Mouse (Mus musculus) megakaryocyte, adult 5-6 weeks (primary cell): Measurements from ENCODE around the gene Brd2. TPM values are rescaled to one million over a fixed set of nuclear protein-coding genes. Genes with fewer than 3 reads are reported as not detected.

Experiments used
- ATAC-seq: 2 replicates; pipeline ENCODE4 v1.8.0; 2016; ENCODE audit warnings: mild to moderate bottlenecking, inconsistent platforms; ENCODE audit not compliant: poor library complexity, severe bottlenecking
- total RNA-seq, 2 experiments: library from RNA; stranded (forward) in 1 of 2; stranded (reverse) in 1 of 2; fragments of 153-499, 151-499 nt in 1 of 2; fragments of 221-1000, 200-1000 nt in 1 of 2; gene quantifications; 2 replicates each; pipeline versions ENCODE4 v1.2.3 to v1.2.4; 2015 to 2017

Gene Brd2
- total RNA-seq, 2 experiments from 2014 or later, result 286 to 287 TPM

DNA sequence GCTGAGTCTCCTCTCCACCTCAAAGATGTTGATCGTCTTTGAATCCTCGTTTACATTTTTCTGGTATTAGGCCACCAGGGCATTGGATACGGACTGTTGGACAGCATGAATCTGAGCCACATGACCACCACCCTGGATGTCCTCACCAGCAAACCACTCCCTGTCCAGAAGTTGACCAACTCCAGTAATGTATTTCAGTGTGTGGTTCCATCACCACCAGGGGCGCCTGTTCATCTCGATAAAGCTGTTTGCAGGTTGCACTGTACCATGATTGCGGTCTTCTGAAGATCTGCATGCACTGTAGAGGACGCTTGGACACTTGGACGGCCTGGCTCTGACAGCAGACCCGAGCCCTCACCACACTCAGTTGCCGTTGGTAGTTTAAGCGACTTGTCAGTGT, 10.9 kb upstream of the Brd2 start:
- no peak for ATAC-seq

DNA sequence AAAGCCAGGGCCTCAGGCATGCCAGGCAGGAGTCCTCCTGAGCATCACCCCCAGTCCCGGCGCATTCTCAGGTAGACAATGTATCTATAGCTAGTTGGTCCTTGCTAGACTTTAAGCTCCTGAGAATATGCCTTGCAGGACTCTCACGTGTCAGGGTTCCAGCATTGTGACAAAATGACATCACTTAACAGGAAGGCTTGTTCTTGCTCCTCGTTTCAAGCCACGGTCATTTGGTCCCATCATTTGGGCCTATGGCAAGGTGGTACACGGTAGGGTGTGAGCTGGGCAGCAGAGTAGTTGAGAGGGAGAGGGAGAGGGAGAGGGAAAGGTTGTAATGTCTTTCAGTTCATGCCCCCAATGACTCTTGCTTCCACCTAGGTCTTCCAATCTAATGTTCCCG, 9.5 kb upstream of the Brd2 start:
- ATAC-seq, result no peak

DNA sequence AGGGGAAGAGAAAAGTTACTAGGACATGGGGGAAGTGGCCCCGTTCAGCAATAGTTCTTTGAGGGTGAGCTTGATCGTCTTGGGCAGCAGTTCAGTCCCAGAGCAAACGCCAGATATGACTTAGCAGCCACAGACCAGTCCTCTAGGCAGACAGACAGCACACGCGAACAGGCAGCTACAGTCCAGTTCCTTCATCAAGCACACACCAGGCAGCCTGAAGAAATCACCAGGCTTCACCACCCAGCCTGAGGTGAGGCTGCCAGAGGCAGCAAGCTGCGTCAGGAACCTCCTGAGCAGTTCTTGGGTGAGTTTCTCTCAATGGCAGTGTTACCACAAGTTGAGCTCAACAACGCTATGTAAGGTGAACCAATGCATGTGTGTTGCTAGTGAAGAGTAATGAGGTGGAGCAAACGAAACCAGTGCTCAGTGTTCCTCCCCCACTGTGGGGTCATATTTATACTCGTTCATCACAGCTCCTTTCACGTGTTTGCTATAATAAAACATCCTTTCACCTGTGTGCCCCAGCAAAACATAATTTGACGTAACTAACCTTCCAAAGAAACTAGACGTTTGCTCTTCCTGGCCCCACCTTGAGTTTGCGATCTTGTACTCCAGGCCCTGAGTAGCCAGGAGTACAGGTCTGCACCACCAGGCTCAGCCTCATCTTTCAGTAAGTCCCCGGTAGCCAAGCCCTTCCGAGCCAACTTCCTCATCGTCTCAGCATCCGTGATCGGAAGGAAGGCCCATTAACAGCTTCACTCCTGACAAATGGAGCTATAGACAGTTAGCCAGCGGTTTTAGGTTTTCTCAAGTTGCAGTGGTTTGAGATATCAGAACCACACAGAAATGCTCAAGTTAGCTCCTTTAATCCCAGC, 7.9 kb upstream of the Brd2 start:
- no peak for ATAC-seq

DNA sequence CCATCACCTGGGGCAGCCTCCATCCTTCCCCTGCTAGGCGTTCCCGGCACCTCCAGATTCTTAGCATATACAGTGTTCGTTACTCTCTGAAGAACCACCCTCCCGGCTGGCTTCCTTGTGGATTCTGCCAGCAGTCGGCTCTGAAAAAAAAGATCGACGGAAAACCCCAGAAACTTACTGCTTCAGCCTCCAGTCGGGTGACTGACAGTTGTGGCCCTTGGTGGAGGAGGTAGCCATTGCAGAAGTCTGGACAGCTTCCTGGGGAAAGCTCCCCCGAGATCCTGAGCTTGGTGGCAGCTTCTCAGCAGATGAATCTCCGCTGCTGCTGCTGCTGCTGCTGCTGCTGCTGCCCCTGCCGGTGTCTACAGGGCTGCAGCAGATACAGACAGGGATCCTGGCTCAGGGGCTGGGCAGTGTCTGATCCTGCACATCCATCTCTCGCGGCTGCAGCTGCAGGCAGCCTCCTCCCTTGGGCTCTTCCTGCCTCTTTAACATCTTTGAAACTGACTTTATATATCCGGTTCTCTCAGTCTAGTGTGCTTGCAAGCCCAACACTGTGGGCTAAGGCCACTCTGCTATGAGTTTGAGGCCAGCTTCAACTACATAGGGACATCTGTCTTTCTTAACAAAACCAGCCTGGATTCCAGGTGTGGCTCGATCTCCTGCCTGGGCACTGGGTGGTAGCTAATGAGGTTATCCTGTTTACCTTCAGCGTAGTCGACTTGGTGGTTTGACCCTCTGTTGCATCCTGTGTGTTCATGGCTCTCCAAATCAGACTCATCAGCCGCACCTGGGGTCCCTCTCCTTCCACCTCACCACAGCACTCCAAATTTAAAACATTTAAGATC, 6.7 kb upstream of the Brd2 start:
- no peak for ATAC-seq

DNA sequence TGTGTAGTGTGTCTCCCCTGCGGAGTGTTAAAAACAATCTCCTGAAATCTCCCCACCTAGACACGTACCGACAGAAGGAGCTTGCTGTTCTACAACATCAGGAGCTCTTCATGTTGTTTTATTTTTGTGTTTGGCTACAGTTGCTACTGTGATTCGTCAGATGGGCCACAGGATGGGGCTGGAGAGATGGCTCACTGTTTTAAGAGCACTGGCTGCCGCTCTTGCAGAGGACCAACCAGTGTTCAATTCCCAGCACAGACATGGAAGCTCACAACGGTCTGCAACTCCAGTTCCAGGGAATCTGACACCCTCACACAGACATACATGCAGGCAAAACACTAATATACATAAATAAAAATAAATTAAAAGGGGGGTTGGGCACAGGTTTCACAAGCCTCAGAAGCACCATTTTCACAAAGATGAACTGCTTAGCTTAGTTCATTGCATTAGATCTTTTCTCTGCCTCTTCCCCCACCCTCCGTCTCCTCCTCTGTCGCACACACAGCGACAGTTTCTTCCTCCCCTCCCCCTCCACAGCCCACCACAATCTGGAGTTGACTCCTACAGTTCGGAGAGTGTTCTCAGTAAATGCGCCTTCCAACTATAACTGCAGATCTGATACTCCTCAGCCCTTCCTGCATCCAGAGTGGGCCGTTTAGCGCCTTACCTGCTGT, 6.0 kb upstream of the Brd2 start:
- no peak for ATAC-seq

DNA sequence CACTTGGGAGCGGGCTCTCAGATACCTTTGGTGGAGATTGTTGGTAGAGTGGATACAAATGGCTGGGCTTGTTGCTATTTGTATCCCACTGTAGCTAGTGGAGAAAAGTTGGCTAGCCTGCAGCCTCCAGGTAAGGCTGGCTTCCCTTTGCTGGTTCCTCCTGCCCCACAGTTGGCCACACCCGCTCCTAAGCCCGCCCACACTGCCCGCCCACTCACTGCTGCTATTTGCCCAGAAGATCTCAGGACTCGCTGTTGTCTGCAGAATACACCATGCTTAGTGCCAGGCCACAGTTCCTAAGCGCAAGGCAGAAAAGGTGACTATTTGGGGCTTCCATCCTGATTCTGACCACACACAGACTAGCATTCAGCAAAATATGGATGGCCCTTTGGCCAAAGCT, 5.0 kb upstream of the Brd2 start:
- ATAC-seq, result peak; percentile 78

DNA sequence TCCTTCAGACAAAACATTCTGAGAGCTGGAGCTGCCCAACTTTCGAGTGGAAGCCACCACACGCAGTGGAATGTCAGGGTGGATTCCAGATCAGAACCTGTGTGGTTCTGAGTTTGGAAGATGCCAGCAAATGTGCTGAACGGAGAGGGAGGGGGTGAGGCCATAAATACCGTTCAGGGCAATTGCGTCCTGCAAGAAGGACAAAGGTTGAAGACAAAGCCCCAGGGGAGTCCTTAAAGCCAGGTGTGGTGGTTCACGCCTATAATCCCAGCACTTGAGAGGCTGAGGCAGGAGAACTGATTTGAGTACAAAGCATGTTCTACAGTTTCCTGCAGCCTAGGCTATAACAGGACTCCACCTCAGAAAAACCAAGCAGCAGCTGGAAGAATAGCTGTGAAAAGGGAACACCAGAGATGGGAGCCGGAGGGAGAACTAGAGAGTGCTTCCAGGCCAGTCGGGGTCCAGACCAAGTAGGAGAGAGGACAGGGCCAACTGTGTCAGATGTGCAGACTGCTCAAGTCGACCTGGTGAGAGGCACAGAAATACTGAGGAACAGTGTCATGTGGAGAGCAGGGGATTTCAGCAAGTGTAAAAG, 4.5 kb upstream of the Brd2 start:
- no peak for ATAC-seq

DNA sequence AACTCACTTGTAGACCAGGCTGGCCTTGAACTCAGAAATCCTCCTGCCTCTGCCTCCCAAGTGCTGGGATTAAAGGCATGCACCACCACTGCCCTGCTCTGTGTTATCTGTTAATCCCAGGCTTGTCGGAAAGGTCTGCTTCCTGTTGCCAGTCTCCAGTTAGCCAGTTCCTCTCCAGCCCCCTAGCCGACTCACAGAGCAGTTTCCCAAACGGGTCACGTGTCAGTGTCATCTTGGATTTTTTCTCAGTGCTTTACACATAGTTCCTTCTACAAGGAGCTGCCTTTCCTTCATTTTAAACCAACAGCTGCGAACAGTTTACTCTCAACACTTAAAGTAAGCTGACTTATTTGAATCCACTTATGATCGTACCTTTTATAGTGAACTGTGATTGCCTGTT, 2.2 kb upstream of the Brd2 start:
- ATAC-seq, result no peak

DNA sequence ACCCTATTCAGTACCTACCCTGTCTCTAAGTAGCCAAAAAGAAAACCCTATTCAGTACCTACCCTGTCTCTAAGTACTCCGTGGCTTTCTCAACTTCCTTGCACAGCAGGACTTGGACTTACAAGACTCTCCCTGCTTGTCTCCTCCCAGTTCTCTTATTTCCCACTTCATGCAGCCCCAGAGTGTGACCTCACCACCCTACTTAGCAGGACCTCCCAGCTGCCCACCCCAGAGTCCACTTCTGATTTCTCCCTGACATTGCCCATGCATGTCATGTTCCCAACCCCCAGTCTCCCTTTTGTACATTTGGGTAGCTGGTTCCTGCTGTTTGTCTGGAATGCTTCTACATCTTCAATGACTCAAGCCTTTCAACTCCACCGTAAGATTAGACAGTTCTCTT, 1.1 kb upstream of the Brd2 start:
- no peak for ATAC-seq

DNA sequence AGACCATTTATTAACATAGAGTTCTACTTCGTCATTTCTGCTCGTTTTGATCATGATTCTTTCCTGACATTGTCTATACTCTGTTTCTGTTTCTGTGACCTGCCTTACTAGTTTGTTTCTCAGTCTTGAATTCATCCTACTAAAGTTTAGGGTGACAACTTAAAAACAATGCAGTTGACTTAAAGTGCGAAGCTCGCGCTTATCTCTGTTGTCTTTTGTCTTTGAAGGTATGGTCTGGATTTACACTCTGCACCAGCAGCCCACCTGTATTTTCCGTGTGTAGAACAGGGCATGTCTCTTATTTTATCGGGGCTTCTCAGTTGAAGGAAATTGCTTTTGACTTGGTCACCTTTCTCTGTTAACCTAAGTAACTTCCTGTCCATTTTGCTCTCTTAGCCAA, 677 bp upstream of the Brd2 start:
- no peak for ATAC-seq

DNA sequence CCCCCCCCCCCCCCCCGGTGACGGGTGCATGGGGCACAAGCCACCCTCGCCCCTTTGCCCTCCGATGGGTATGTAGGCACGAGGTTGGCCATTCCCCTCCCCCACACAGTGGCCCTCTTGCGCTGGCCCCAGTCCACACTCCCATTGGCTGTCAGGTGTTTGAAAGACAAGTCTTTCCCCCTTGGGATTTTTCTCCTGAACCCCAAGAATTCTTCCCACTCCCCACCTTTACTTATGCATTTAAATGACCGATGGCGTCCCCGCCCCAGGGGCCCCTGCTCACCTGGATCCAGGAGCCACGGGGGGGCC, 601 bp downstream of the Brd2 start:
- ATAC-seq, result no peak

DNA sequence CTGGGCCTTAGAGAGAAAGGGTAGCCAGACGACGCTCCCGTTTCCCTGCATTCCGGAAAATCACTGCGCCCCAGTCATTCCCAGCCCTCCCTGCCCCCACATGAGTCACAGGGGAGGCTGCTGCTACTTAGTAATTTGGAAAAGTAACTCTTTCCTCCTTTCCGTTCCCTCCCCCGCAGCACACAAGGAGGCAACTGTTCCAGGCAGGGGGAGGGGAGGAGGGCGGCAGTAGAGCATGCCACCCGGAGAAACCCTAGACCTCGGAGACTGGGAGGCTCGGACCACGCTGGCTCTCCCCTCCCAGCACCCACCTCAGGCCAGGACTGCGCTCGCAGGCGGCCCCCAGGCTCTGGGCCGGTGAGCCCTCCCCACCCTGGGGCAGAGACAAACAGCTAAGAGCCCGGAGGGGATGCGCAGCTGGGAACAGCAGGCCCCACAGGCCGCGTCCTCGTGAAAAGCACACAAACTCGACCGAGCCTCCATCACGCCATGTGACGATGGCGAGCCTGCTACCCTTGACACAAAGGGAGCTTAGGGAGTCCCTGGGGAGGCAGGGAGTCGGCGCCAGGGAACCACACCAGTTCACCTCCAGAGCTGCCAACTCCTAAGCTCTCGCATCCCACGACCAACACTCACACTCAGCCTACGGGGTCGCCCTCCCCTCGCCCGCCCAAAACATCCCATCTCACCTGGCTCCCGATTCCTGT, 1.1 kb downstream of the Brd2 start:
- ATAC-seq, result no peak

DNA sequence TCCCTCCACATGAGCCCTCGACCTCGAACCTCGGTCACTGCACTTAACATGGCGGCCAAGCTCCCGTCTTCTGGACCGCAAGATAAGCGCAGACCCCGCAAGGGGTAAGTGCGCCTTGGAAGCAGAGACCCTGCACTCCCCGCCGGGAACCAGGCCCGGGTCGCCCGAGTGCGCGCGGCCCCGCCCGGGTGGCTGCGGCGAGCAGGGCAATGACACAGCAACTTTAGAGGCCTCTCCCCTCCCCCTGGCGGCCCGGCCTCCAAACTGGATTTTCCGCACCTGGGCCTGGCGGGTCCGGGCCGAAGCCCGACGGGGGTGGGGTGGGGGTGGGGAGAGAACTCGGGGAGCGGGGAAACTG, 1.6 kb downstream of the Brd2 start:
- ATAC-seq, result peak; percentile 23

DNA sequence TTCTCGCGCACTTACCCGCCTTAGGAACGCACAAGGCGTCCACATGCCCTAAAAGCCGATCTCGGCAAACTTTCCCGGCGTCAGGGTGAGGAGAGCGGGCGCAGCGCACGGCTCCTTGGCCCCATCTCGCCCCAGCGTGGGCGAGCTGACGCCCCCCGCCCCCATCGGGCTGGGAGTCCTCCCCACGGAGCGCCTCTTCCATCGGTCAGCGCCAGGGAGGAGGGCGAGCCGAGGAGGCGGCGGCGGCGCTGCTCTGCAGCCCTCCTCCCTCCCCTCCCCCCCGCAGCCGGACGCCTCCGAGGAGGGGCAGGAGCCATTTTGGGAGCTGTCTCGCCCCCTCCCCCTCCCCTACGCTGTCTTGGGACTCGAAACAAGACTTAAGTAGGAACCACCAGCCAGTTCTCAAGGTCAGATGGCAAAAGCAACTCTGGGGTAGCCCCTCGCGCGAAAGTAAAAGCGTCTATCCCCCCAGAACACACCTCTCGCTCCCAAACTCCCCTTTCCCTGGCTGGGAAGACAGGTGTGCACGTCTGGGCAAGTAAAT, 2.2 kb downstream of the Brd2 start:
- 0 out of 2 replicates have a peak, but pooled peaks have one; percentile 2 for ATAC-seq

DNA sequence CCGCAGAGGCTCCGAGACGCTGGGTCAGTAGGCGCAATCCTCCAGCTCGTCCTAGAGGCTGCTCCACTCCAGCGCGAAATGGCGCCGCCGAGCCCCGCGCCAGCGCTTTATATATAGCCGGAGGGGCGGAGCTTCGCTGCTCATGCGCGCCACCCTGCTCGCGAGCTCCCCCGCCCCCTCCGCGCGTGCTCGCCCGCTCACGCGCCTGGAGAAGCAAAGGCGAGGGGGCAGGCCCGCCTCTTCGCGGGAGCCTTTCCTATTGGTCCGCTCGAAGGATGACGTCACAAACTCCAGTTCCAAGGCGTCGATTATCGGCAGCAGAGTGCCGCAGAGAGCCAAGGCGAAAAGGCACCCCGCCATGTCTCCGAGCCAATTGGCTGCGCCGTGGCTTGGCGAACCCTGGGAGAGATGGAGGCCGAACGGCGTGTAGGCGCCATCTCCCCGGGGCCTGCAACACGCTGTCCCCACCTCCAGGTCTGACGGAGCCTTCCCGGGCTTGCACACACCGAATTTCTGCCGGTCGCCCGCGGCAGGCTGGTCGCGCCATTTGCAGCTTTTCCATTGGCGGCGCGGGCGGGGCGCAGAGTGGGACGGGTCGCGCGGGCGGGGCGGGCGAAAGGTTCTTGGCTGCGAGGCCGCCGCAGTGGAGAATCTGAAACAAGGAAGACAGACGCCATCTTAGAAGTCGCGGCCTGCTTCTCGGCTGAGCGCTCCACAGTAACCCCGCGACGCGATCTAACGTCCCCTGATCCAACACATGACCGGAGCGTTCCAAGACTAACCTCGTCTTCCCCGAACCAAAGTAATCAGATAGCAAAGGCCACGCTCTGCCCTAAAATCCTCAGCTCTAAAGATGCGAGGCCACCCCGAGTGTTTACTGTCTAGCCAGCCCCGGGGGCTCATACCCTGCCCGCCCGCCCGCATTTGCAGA, 2.9 kb downstream of the Brd2 start, which contains the start of gene H2-DMa:
Gene H2-DMa, plus strand, starts transcription at position 293 of the 931 bp plus-strand sequence.
- ATAC-seq, result peak; percentile 58

DNA sequence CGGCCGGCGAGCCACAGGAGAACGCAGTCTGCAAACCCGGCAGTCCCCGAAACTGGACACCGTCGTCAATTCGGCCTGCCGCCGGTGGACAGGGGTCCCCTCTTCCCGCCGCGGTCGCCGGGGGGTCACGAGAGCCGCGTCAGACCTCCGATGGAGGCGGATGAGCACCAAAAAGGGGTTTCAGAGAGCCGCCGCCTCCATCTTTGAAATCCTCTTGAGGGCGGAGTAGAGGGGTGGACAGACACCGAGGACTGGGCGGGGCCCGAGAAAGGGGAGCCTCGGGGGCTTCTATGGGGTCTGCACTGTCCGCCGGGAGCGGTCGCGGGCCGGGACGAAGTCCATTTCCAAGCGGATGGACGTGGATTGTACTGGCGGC, 3.6 kb downstream of the Brd2 start:
- no peak for ATAC-seq

DNA sequence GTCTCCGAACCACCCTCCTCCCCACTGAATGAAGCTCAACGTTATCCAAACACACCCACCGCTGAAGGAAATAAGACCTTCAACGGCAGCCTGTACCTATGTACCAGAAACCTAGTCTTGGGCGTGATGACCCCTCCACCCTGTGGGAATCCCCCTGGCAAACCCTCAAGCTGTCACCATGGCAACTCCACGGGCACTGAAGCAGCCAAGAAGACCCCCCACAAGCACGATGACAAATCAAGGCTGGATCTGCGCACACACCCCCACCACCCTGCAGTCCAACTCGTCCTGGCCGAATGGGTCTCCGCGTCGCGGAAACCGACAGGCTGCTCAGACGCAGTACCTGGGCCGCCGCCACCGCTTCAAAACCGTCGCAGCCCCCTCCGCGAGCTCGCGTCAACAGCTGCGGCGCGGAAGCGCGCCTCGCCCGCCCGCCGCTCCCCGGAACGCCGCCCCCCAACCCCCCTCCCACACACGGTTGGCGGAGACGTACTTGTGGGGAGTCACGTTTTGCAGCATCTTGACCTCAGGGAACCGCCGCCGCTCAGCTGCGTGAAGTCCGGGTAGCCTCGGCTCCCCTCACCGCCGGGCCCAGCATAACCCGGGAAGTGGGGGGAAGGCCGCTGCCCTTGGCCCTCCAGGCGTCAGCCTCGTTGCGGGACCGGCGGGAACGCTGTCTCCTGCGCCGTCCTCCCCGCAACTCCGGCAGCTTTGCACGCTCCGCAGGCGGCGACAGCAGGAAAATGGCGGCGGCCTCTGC, 4.1 kb downstream of the Brd2 start:
- no peak for ATAC-seq

DNA sequence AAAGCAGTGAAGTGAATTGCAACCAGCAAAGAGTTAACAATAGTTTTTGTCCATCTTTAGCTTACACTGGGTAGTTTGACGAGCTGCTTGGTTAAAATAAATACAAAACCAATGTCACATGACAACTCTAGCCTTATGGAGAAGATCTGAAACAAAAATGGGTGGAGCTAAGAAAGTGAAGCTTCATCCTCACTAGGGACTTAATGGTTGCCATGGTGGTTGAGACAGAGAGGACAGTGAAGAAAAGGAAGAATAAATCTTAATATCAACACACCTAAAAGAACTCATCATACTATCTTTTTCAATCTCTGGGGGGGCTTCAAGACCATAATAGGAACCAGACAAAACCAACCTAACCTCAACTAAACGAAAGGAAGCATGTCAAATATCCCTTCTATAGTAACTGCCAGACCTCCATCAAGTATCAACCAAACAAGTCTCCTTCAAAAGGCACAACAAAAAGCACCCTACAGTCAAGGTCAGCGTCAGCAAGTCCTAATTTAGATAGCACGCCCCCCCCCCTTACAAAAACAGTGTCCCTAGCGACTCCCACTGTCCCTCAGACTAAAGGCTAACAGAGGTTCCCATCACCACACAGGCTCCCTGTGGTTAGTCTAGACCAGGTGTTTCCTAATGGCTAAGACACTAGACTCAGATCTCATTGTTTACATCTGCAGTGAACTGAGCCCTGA, 4.9 kb downstream of the Brd2 start:
- no peak for ATAC-seq
